Mouse (Mus musculus): ENCODE measurements around the gene Chn1. TPM values are rescaled to one million over a fixed set of nuclear protein-coding genes. Genes with fewer than 3 reads are reported as not detected.

The Chn1 gene
- total and polyA plus RNA-seq, 3 experiments, result 5.0 to 14.1 TPM; not detected in 1

GRCm38 (mm10) chr2:73768669-73769068, 6.5 kb downstream of the Chn1 start:
- H3K9ac ChIP-seq (ENCODE audit: control insufficient read depth, low read depth, low read length, poor library complexity, severe bottlenecking), result no peak overlapping the region
- H3K4me3 ChIP-seq (ENCODE audit: control insufficient read depth in 1 of 2, insufficient read depth in 1 of 2, low read depth in 2 of 2, low read length in 2 of 2), result no peak overlapping the region

DNA sequence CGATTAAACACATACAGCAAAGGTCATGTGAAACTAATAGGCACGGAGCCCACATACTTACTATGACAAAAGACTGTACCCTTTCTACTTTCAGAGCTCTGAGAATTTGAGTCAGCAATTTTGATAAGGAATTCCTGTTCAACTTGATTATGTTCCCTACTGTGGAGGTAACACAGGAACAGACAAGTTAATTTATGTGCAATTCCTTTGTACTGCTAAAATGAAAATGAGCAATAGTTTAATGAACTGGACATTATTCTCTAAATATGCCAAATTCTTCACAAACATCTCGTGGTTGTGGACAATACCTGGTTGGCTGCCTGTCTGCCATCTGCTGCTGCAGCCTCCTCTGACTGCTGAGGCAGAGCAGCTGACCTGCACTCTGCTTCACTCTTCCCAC, 11.6 kb downstream of the Chn1 start:
- TF ChIP-seq ZC3H11A (IDR thresholded peaks at IDR 0.05; ENCODE audit: low read depth, low read length), result no peak
- no peak for TF ChIP-seq HCFC1 (IDR thresholded peaks at IDR 0.05; ENCODE audit: low read depth, low read length)
- no peak for TF ChIP-seq SMC3 (IDR thresholded peaks at IDR 0.05; ENCODE audit: low read depth, low read length)
- no peak for TF ChIP-seq CTCF (IDR thresholded peaks at IDR 0.05 in 2 of 3, conservative IDR thresholded peaks at IDR 0.05 in 1 of 3; ENCODE audit: control insufficient read depth in 1 of 3, insufficient read depth in 1 of 3, low read depth in 2 of 3, low read length in 3 of 3, poor library complexity in 1 of 3, severe bottlenecking in 1 of 3)
- no peak for TF ChIP-seq POLR2A (IDR thresholded peaks at IDR 0.05; ENCODE audit: control insufficient read depth in 1 of 2, insufficient read depth in 1 of 2, low read depth in 1 of 2, low read length in 2 of 2, poor library complexity in 1 of 2)
- TF ChIP-seq JUND (IDR thresholded peaks at IDR 0.05; ENCODE audit: low read depth, low read length), result no peak
- TF ChIP-seq CHD2 (IDR thresholded peaks at IDR 0.05; ENCODE audit: low read length), result no peak
- no peak for TF ChIP-seq MAZ (IDR thresholded peaks at IDR 0.05; ENCODE audit: low read depth, low read length)
- no peak for TF ChIP-seq NELFE (IDR thresholded peaks at IDR 0.05; ENCODE audit: low read depth, low read length)
- TF ChIP-seq USF1 (IDR thresholded peaks at IDR 0.05; ENCODE audit: low read depth, low read length), result no peak
- no peak for TF ChIP-seq UBTF (IDR thresholded peaks at IDR 0.05; ENCODE audit: borderline replicate concordance, insufficient read depth, low read depth, low read length)
- TF ChIP-seq NRF1 (IDR thresholded peaks at IDR 0.05; ENCODE audit: insufficient read depth, low read depth, low read length, poor library complexity, severe bottlenecking), result no peak
- no peak for TF ChIP-seq TAL1 (IDR thresholded peaks at IDR 0.05; ENCODE audit: low read length)
- no peak for TF ChIP-seq GATA1 (IDR thresholded peaks at IDR 0.05; ENCODE audit: low read depth, low read length)
- TF ChIP-seq POLR2AphosphoS5 (IDR thresholded peaks at IDR 0.05; ENCODE audit: borderline replicate concordance, low read depth, low read length), result no peak
- Histone ChIP-seq H3K36me3 (ENCODE audit: control insufficient read depth in 1 of 2, insufficient read depth in 2 of 2, low read length in 2 of 2) (peaks cover 0 to 10% of the 10 kb centered on the region in 2 experiments; a peak in 2 of 4 replicates), H3K79me2 (ENCODE audit: control insufficient read depth, insufficient read depth, low read length, poor library complexity) (no peaks in the 10 kb centered on the region), H3K9me3 (replicated peaks; ENCODE audit: insufficient read depth, low read length) (no peaks in the 10 kb centered on the region), H3K9ac (ENCODE audit: control insufficient read depth, low read depth, low read length, poor library complexity, severe bottlenecking) (no peak overlapping the region), H3K27ac (ENCODE audit: control insufficient read depth, low read depth, low read length) (no peak overlapping the region), H3K27me3 (ENCODE audit: control insufficient read depth in 1 of 2, insufficient read depth in 2 of 2, low read length in 2 of 2) (no peaks in the 10 kb centered on the region), H3K4me1 (ENCODE audit: control insufficient read depth in 1 of 2, insufficient read depth in 2 of 2, low read length in 2 of 2) (peaks cover 4 to 6% of the 10 kb centered on the region in 2 experiments; a peak in 3 of 4 replicates), H3K4me3 (ENCODE audit: control insufficient read depth in 1 of 2, insufficient read depth in 1 of 2, low read depth in 2 of 2, low read length in 2 of 2) (no peak overlapping the region)
- no peak for DNase-seq (ENCODE audit: low read depth, low spot score)

More at GRCm38 (mm10) chr2:73768669-73769068, 6.5 kb downstream of the Chn1 start:
- Histone ChIP-seq H3K4me1 (ENCODE audit: control insufficient read depth in 1 of 2, insufficient read depth in 2 of 2, low read length in 2 of 2) (peaks cover 2 to 4% of the 10 kb centered on the region in 2 experiments; a peak in 1 of 4 replicates), H3K9me3 (replicated peaks; ENCODE audit: insufficient read depth, low read length) (no peaks in the 10 kb centered on the region), H3K36me3 (ENCODE audit: control insufficient read depth in 1 of 2, insufficient read depth in 2 of 2, low read length in 2 of 2) (peaks cover 0 to 6% of the 10 kb centered on the region in 2 experiments; a peak in 2 of 4 replicates), H3K79me2 (ENCODE audit: control insufficient read depth, insufficient read depth, low read length, poor library complexity) (no peaks in the 10 kb centered on the region), H3K27me3 (ENCODE audit: control insufficient read depth in 1 of 2, insufficient read depth in 2 of 2, low read length in 2 of 2) (no peaks in the 10 kb centered on the region), H3K27ac (ENCODE audit: control insufficient read depth, low read depth, low read length) (no peak overlapping the region)
- TF ChIP-seq KAT2A (conservative IDR thresholded peaks at IDR 0.05; ENCODE audit: low read depth, low read length) (no peak), GABPA (IDR thresholded peaks at IDR 0.05; ENCODE audit: low read depth, low read length) (no peak), TBP (IDR thresholded peaks at IDR 0.05; ENCODE audit: low read depth, low read length) (no peak), E2F4 (IDR thresholded peaks at IDR 0.05; ENCODE audit: borderline replicate concordance, low read depth, low read length) (no peak), MXI1 (IDR thresholded peaks at IDR 0.05; ENCODE audit: low read depth, low read length) (no peak), NRF1 (IDR thresholded peaks at IDR 0.05; ENCODE audit: insufficient read depth, low read depth, low read length, poor library complexity, severe bottlenecking) (no peak), SMC3 (IDR thresholded peaks at IDR 0.05; ENCODE audit: low read depth, low read length) (no peak), ETS1 (IDR thresholded peaks at IDR 0.05; ENCODE audit: low read depth, low read length) (no peak), TCF12 (IDR thresholded peaks at IDR 0.05; ENCODE audit: low read depth, low read length) (no peak), CTCF (IDR thresholded peaks at IDR 0.05 in 2 of 3, conservative IDR thresholded peaks at IDR 0.05 in 1 of 3; ENCODE audit: control insufficient read depth in 1 of 3, insufficient read depth in 1 of 3, low read depth in 2 of 3, low read length in 3 of 3, poor library complexity in 1 of 3, severe bottlenecking in 1 of 3) (no peak), EP300 (IDR thresholded peaks at IDR 0.05; ENCODE audit: low read depth in 1 of 2, low read length in 2 of 2) (no peak)
- no peak for DNase-seq (ENCODE audit: low read depth, low spot score)

Data from MEL (cell line).